Mouse (Mus musculus): ENCODE results near the gene Themis. TPM values are rescaled to one million over a fixed set of nuclear protein-coding genes. Genes with fewer than 3 reads are reported as not detected.
A peak's percentile ranks its signal among the peaks of the same experiment; 100 is the strongest.

Gene Themis
- total RNA-seq (2017), result 11.9 and 12.2 TPM in 2 replicates

DNA sequence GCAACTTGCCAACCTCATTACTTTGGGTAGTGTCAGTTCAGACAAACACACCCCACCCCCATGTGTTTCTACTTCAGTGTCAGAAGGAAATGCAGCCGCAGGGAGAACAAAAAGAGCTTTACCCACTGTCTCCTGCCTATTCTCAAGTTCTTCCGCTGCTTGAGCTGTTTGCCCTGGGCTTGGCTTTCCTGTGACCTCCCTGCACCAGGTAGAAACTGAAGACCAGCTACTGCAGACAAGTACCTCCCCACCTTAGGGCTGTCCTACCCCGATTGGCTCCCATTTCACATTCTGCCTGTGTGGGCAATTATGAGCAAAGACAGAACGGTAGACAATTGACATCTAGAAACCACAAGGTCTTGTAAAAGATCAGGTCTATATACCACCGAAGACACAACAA, at the start of gene Themis:
Themis (plus strand) TSS at position 100 of the 400 bp plus-strand sequence.
- ATAC-seq (ENCODE audit: extremely low read depth, insufficient number of reproducible peaks, low FRiP score, poor library complexity, severe bottlenecking), result peak; percentile 69; the same call in 1 of the 2 replicates

DNA sequence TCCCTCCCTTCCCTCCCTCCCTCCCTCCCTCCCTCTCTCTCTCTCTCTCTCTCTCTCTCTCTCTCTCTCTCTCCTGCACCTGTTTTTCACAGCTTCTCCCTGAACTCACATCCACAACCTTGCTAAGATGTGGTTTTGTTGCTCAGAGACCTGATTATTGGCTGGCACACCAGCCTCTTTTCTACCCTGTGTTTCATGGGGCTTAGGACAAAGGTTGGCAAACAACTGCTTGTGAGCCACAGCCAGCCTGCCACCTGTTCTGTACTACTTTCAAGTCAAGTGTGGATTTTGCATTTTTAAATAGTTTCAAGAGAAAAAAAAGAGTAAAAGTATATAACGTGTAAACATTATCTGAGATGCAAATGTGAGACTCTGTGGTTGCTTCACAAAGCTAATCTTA, 48.7 kb upstream of the Themis start:
- no peak for ATAC-seq (ENCODE audit: extremely low read depth, insufficient number of reproducible peaks, low FRiP score, poor library complexity, severe bottlenecking)

GRCm38 (mm10) chr10:28636096-28636495, 32.1 kb upstream of the Themis start:
- no peak for ATAC-seq (ENCODE audit: extremely low read depth, insufficient number of reproducible peaks, low FRiP score, poor library complexity, severe bottlenecking)

GRCm38 (mm10) chr10:28641887-28642286, 26.3 kb upstream of the Themis start:
- no peak for ATAC-seq (ENCODE audit: extremely low read depth, insufficient number of reproducible peaks, low FRiP score, poor library complexity, severe bottlenecking)

GRCm38 (mm10) chr10:28647855-28648254, 20.3 kb upstream of the Themis start:
- ATAC-seq (ENCODE audit: extremely low read depth, insufficient number of reproducible peaks, low FRiP score, poor library complexity, severe bottlenecking), result no peak

- no peak for ATAC-seq (ENCODE audit: extremely low read depth, insufficient number of reproducible peaks, low FRiP score, poor library complexity, severe bottlenecking)
Observed at GRCm38 (mm10) chr10:28649109-28649899, 18.9 kb upstream of the Themis start.

- ATAC-seq (ENCODE audit: extremely low read depth, insufficient number of reproducible peaks, low FRiP score, poor library complexity, severe bottlenecking), result no peak
Observed at GRCm38 (mm10) chr10:28649900-28650160, 18.3 kb upstream of the Themis start.

DNA sequence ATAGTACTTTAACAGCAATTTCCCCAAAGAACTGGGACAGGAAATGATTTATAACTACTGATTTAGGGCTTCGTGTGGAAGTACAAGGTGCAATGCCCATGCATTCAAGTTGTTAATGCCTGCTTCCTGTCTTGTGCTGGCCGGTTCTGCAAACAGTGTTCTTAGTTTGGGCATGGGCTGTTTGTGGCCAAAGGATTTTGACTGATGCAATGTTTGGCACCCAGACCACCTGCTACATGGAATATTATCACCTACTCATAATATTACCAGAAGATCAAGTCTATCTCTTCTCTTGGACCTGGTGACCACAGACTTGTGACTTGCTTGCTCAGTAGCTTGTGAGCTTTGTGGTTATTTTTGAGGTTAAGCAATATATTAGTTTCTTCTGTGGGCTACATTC, 16.2 kb upstream of the Themis start:
- ATAC-seq (ENCODE audit: extremely low read depth, insufficient number of reproducible peaks, low FRiP score, poor library complexity, severe bottlenecking), result no peak

DNA sequence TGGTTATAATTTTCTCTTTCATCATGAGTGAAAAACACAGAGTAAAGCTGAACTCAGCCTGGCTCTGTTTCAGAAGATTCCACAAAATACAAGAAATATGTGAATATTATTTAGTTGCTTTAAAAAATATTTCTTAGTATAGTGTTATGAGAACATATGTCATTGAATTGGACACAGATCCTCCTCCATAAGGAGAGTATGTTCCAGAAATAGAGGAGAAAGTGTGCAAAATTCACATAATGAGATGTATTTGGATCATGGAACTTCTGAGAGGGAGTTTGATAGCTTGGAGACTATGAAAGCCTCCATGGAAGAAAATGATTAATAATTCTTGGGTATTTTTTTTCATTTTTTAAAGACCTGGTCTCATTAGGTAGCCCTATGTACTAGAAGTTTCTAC, 13.4 kb upstream of the Themis start:
- no peak for ATAC-seq (ENCODE audit: extremely low read depth, insufficient number of reproducible peaks, low FRiP score, poor library complexity, severe bottlenecking)

DNA sequence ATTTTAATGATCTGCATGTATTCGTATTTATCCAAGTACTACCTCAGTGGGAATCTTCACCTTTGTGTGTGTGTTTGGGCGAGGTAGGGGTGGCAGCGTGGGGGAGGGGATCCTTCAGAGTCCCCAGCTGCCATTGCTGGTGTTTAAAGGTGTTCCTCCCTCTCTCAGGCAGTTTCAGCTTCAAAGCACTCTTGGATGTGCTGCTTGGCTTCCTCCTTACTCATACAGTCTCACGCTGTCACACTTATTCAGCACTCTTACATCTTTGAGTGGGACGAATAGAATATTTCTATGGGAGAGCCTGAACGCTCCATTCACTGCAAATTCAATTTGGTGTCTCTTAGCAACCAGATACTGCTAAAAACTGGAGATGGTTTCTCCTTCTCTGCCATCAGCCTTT, 3.0 kb upstream of the Themis start:
- ATAC-seq (ENCODE audit: extremely low read depth, insufficient number of reproducible peaks, low FRiP score, poor library complexity, severe bottlenecking), result no peak

GRCm38 (mm10) chr10:28673931-28674330, 5.8 kb downstream of the Themis start:
- ATAC-seq (ENCODE audit: extremely low read depth, insufficient number of reproducible peaks, low FRiP score, poor library complexity, severe bottlenecking), result no peak

DNA sequence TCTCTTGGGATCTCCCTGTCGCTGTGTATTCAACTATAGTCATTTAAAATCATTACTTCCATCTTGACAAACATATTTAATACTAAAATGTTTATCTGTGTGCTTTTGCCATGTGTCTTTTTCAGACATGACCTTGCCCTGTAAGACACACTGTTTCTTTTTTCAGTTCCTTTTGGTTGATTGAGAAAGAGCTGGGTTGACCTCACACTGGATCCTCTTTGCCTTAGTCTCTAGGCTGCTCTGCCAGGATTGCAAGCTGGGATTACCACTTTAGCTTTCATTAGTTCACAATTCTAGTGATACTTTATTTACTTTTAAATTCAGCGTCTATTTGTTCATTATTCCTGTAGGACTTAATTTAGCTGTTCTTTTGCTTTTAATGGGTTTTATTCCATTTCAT, 7.2 kb downstream of the Themis start:
- ATAC-seq (ENCODE audit: extremely low read depth, insufficient number of reproducible peaks, low FRiP score, poor library complexity, severe bottlenecking), result no peak

DNA sequence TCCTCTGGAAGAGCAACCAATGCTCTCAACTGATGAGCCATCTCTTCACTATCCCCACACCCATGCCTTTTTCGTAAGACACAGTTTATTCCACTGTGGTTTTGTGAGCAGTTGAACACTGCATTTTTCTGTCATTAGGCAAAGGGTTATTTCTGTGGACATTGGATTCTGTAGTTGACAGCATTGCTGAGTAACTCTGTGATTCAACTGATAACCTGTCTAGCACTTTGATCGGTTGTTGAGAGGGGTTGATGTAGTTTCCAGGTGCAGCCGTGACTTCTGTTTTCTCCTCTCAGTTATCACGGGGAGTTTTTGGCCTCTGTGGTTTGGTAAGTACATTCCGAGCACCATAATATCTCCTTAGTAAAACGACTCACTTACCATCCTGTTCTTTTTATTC, 26.8 kb downstream of the Themis start:
- ATAC-seq (ENCODE audit: extremely low read depth, insufficient number of reproducible peaks, low FRiP score, poor library complexity, severe bottlenecking), result no peak

- no peak for ATAC-seq (ENCODE audit: extremely low read depth, insufficient number of reproducible peaks, low FRiP score, poor library complexity, severe bottlenecking)
Observed at GRCm38 (mm10) chr10:28696032-28696431, 27.9 kb downstream of the Themis start.

- no peak for ATAC-seq (ENCODE audit: extremely low read depth, insufficient number of reproducible peaks, low FRiP score, poor library complexity, severe bottlenecking)
Observed at GRCm38 (mm10) chr10:28698175-28698574, 30.0 kb downstream of the Themis start.

DNA sequence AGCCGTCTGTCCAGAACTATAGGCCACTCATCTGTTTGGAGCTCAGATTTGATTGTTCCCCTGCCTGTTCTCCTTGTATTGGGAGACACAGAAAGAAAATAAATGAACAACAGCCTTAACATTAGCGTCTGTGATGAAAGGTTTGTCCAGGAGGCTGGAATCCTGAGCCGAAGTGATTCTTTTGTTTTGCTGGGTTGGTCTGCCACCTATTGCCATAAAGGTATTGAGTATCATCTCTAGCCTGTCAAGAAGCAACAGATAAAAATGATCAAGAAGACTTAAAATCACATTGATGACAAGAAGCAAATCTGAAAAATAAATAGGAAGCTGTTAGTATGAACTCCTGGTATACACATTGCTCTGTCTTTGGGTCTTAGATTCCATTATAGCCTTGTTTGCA, 53.7 kb downstream of the Themis start:
- ATAC-seq (ENCODE audit: extremely low read depth, insufficient number of reproducible peaks, low FRiP score, poor library complexity, severe bottlenecking), result no peak

GRCm38 (mm10) chr10:28723266-28723665, 55.1 kb downstream of the Themis start:
- ATAC-seq (ENCODE audit: extremely low read depth, insufficient number of reproducible peaks, low FRiP score, poor library complexity, severe bottlenecking), result no peak

GRCm38 (mm10) chr10:28730122-28730521, 62.0 kb downstream of the Themis start:
- ATAC-seq (ENCODE audit: extremely low read depth, insufficient number of reproducible peaks, low FRiP score, poor library complexity, severe bottlenecking), result no peak

DNA sequence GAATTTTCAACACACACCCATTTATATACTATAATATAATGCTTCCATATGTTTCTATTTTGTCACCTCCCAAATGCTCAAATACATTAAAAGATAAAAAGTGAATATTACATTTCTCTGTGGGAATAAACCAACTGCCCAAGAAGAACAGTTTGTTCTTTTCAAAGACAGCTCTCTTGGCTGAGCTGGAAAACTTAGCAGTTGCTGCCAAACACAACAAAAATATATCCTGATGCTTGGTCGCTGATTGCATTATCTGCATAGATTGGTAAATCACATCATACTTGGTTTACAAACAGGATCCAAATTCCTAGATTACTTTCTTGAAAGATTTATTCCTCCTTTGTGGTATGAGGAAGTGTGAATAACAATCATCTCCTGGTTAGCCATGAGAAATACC, 69.8 kb downstream of the Themis start:
- ATAC-seq (ENCODE audit: extremely low read depth, insufficient number of reproducible peaks, low FRiP score, poor library complexity, severe bottlenecking), result no peak

GRCm38 (mm10) chr10:28746426-28746825, 78.3 kb downstream of the Themis start:
- ATAC-seq (ENCODE audit: extremely low read depth, insufficient number of reproducible peaks, low FRiP score, poor library complexity, severe bottlenecking), result no peak

GRCm38 (mm10) chr10:28753321-28753720, 85.2 kb downstream of the Themis start:
- ATAC-seq (ENCODE audit: extremely low read depth, insufficient number of reproducible peaks, low FRiP score, poor library complexity, severe bottlenecking), result no peak

Data from neutrophil, adult 5-6 weeks (primary cell).